Mouse (Mus musculus) MEL (cell line): ENCODE measurements around the gene Pik3c2b. TPM values are rescaled to one million over a fixed set of nuclear protein-coding genes. Genes with fewer than 3 reads are reported as not detected.

Experiments used
- DNase-seq: peaks from one replicate; pipeline ENCODE4 v3.0.0; 2011; ENCODE audit warnings: low read depth, low spot score
- H3K27ac ChIP-seq: 2 replicates; pipeline ENCODE4 v1.5.1; 2012; ENCODE audit warnings: low read depth, mild to moderate bottlenecking, control low read depth, low read length, moderate library complexity; ENCODE audit not compliant: control insufficient read depth
- H3K27me3 ChIP-seq, 2 experiments: fragments of 150-350 bp in 1 of 2; sonication (generic) in 1 of 2; 2 replicates each; pipeline ENCODE4 v1.6.1; 2012; ENCODE audit warnings: low read length in 2 of 2, mild to moderate bottlenecking in 2 of 2, improper control_type of control experiment in 1 of 2, moderate library complexity in 1 of 2; ENCODE audit not compliant: insufficient read depth in 2 of 2, control insufficient read depth in 1 of 2
- H3K36me3 ChIP-seq, 2 experiments: 2 replicates each; pipeline ENCODE4 v1.6.1; 2012 to 2014; ENCODE audit warnings: low read length in 2 of 2, improper control_type of control experiment in 1 of 2, inconsistent platforms in 1 of 2, mild to moderate bottlenecking in 1 of 2; ENCODE audit not compliant: insufficient read depth in 2 of 2, control insufficient read depth in 1 of 2
- H3K4me1 ChIP-seq, 2 experiments: fragments of 150-350 bp in 1 of 2; sonication (generic) in 1 of 2; 2 replicates each; pipeline ENCODE4 v1.6.1; 2012; ENCODE audit warnings: low read length in 2 of 2, improper control_type of control experiment in 1 of 2, mild to moderate bottlenecking in 1 of 2; ENCODE audit not compliant: insufficient read depth in 2 of 2, control insufficient read depth in 1 of 2
- H3K4me3 ChIP-seq, 2 experiments: fragments of 150-350 bp in 1 of 2; sonication (generic) in 1 of 2; 2 replicates each; pipeline ENCODE4 v1.5.1; 2012; ENCODE audit warnings: low read depth in 2 of 2, low read length in 2 of 2, mild to moderate bottlenecking in 2 of 2, moderate library complexity in 2 of 2, control low read depth in 1 of 2, improper control_type of control experiment in 1 of 2; ENCODE audit not compliant: control insufficient read depth in 1 of 2, insufficient read depth in 1 of 2
- H3K79me2 ChIP-seq: 2 replicates; pipeline ENCODE4 v1.6.1; 2012; ENCODE audit warnings: mild to moderate bottlenecking, low read length, moderate library complexity; ENCODE audit not compliant: control insufficient read depth, poor library complexity, insufficient read depth
- H3K9ac ChIP-seq: 2 replicates; pipeline ENCODE4 v1.6.1; 2012; ENCODE audit warnings: low read depth, mild to moderate bottlenecking, control low read depth, low read length, moderate library complexity; ENCODE audit not compliant: control insufficient read depth, poor library complexity, severe bottlenecking
- H3K9me3 ChIP-seq: fragments of 150-350 bp; sonication (generic); replicated peaks from 2 replicates; pipeline ENCODE4 v1.6.1; 2012; ENCODE audit warnings: mild to moderate bottlenecking, low read length, improper control_type of control experiment, moderate library complexity; ENCODE audit not compliant: insufficient read depth
- BHLHE40 ChIP-seq: IDR thresholded peaks from 2 replicates; pipeline ENCODE4 v1.6.1; 2012; ENCODE audit warnings: low read depth, mild to moderate bottlenecking, inconsistent platforms, low read length, improper control_type of control experiment, borderline replicate concordance
- EP300 ChIP-seq, 2 experiments: IDR thresholded peaks; 2 replicates each; pipeline ENCODE4 v1.6.1; 2011; ENCODE audit warnings: improper control_type of control experiment in 2 of 2, low read length in 2 of 2, low read depth in 1 of 2, mild to moderate bottlenecking in 1 of 2
- MAX ChIP-seq: IDR thresholded peaks from 2 replicates; pipeline ENCODE4 v1.6.1; 2011; ENCODE audit warnings: low read length, improper control_type of control experiment
- MXI1 ChIP-seq: IDR thresholded peaks from 2 replicates; pipeline ENCODE4 v1.6.1; 2011; ENCODE audit warnings: mild to moderate bottlenecking, low read depth, low read length, improper control_type of control experiment
- MYB ChIP-seq: IDR thresholded peaks from 2 replicates; pipeline ENCODE4 v1.6.1; 2011; ENCODE audit warnings: mild to moderate bottlenecking, low read depth, low read length, improper control_type of control experiment
- SMC3 ChIP-seq: IDR thresholded peaks from 2 replicates; pipeline ENCODE4 v1.6.1; 2011; ENCODE audit warnings: low read depth, low read length, improper control_type of control experiment
- TCF12 ChIP-seq: IDR thresholded peaks from 2 replicates; pipeline ENCODE4 v1.6.1; 2014; ENCODE audit warnings: low read depth, mild to moderate bottlenecking, inconsistent platforms, low read length, improper control_type of control experiment, moderate library complexity
- ZKSCAN1 ChIP-seq: IDR thresholded peaks from 2 replicates; pipeline ENCODE4 v1.6.1; 2012; ENCODE audit warnings: low read depth, mild to moderate bottlenecking, inconsistent platforms, low read length, improper control_type of control experiment, moderate library complexity
- polyA plus RNA-seq, 2 experiments: library from polyadenylated mRNA; stranded (reverse) in 1 of 2; unstranded in 1 of 2; fragments of >175 nt in 1 of 2; fragments of >200 nt in 1 of 2; gene quantifications; 2 replicates each; pipeline versions ENCODE4 v1.2.1 to v1.2.4; 2012; ENCODE audit warnings: low replicate concordance in 2 of 2, low read depth in 1 of 2; ENCODE audit not compliant: insufficient read length in 2 of 2, insufficient read depth in 1 of 2, missing spikeins in 1 of 2
- total RNA-seq: library from RNA; depleted of rRNA; stranded (reverse); fragments of 300-350 nt; gene quantifications from 2 replicates; pipeline ENCODE4 v1.2.3, GENCODE M21; 2012

Gene Pik3c2b
- total and polyA plus RNA-seq, 3 experiments: 2.9 to 3.2 TPM; not detected in 1

- Histone ChIP-seq H3K9ac (no peak overlapping the region), H3K79me2 (no peaks in the 10 kb centered on the region), H3K27me3 (no peaks in the 10 kb centered on the region), H3K36me3 (peaks cover 0 to 19% of the 10 kb centered on the region in 2 experiments; a peak in 2 of 4 replicates), H3K9me3 (no peaks in the 10 kb centered on the region), H3K4me1 (peaks cover 9 to 24% of the 10 kb centered on the region in 2 experiments; a peak in 3 of 4 replicates), H3K4me3 (no peak overlapping the region)
- no peak for DNase-seq
- no peak for TF ChIP-seq MYB
- no peak for TF ChIP-seq ZKSCAN1
- no peak for TF ChIP-seq SMC3
- TF ChIP-seq, all 39 proteins: peak for 0
- H3K27ac ChIP-seq: no peak overlapping the region
Measured at GRCm38 (mm10) chr1:133080717-133081116, 35.2 kb downstream of the Pik3c2b start.

- Histone ChIP-seq H3K79me2 (no peaks in the 10 kb centered on the region), H3K9me3 (no peaks in the 10 kb centered on the region), H3K36me3 (peaks cover 0 to 19% of the 10 kb centered on the region in 2 experiments; a peak in 2 of 4 replicates), H3K27me3 (no peaks in the 10 kb centered on the region), H3K27ac (peak overlapping the region; percentile 68), H3K4me1 (peaks cover 9 to 24% of the 10 kb centered on the region in 2 experiments; a peak in 3 of 4 replicates), H3K9ac (no peak overlapping the region), H3K4me3 (no peak overlapping the region)
- 0 out of 2 replicates have a peak, but pooled peaks have one; percentile 11 for TF ChIP-seq TCF12
- no peak for TF ChIP-seq BHLHE40
- peak; percentile 27 to 40; a peak in 2 of 4 replicates for TF ChIP-seq EP300 (IDR thresholded peaks at IDR 0.05; ENCODE audit: low read depth in 1 of 2, low read length in 2 of 2)
- TF ChIP-seq MXI1: no peak
- DNase-seq: peak; percentile 64
Measured at GRCm38 (mm10) chr1:133083003-133083546, 37.6 kb downstream of the Pik3c2b start.

- Histone ChIP-seq H3K27me3 (no peaks in the 10 kb centered on the region), H3K9ac (peak overlapping the region; percentile 57), H3K9me3 (no peaks in the 10 kb centered on the region), H3K36me3 (peaks cover 0 to 19% of the 10 kb centered on the region in 2 experiments; a peak in 2 of 4 replicates), H3K27ac (peak overlapping the region; percentile 68), H3K4me3 (no peak overlapping the region), H3K79me2 (no peaks in the 10 kb centered on the region), H3K4me1 (peaks cover 9 to 24% of the 10 kb centered on the region in 2 experiments; a peak in 3 of 4 replicates)
- TF ChIP-seq EP300 (IDR thresholded peaks at IDR 0.05; ENCODE audit: low read depth in 1 of 2, low read length in 2 of 2) (0 out of 4 replicates have a peak, but pooled peaks of 1 of the 2 experiments have one; percentile 10), MAX (no peak)
- peak; percentile 48 for DNase-seq
Measured at GRCm38 (mm10) chr1:133083942-133084625, 38.6 kb downstream of the Pik3c2b start.
